27 mouse cellular contexts compared by ENCODE assay signal in genomic region chr11:73993115-73993514, GRCm38 (mm10). TPM values are rescaled to one million over a fixed set of nuclear protein-coding genes. Genes with fewer than 3 reads are reported as not detected.
A peak's percentile ranks its signal among the peaks of the same experiment; 100 is the strongest.
DNase-seq lines count a peak whose midpoint lies in the region; ATAC-seq lines count a peak whose summit lies in the region.
"Had no signal": no experiment of that assay in that cellular context is flagged by ENCODE, and none has a peak within 500 bp of the region (broad histone marks: within the 10 kb centered on the region; RNA-seq: fewer than 3 reads in every experiment).

No protein-coding gene starts in this region.

- peak; percentile 3 for DNase-seq in kidney, adult 11 months
- DNase-seq in kidney, postnatal 10 days: no peak
- peak; percentile 2 for DNase-seq in layer of hippocampus, adult 9-11 months
- DNase-seq in layer of hippocampus, adult 8-10 months (ENCODE audit: low spot score in 2 of 2): no peak
- DNase-seq in NIH3T3 (ENCODE audit: low read depth): peak; percentile 35
- DNase-seq in midbrain, embryonic 11.5 days (ENCODE audit: low spot score, missing footprints): no peak
- DNase-seq in heart, adult 11 months: no peak
- DNase-seq: adrenal gland, postnatal 14 days; lung, adult 2 months; lung, postnatal 36 days; thymus, adult 2 months had no signal

- ATAC-seq in midbrain, embryonic 11.5 days (ENCODE audit: low FRiP score): no peak
- ATAC-seq: CD4-positive, CD25-positive, alpha-beta regulatory T cell, adult 4 months; forebrain, embryonic 16.5 days; inflammation-experienced regulatory T-cells, adult 6 months had no signal

- no peak overlapping the region for H3K4me2 ChIP-seq in midbrain, embryonic 11.5 days
- H3K4me2 ChIP-seq: embryonic facial prominence, embryonic 13.5 days; limb, embryonic 15.5 days; neural tube, embryonic 12.5 days; stomach, embryonic 15.5 days had no signal

- H3K9me3 ChIP-seq in midbrain, embryonic 11.5 days (ENCODE audit: control insufficient read depth, low read length): peaks cover 12% of the 10 kb centered on the region; the same call in 1 of the 2 replicates
- H3K9me3 ChIP-seq: limb, embryonic 15.5 days; stomach, embryonic 15.5 days had no signal

- no peaks in the 10 kb centered on the region for H3K27me3 ChIP-seq in midbrain, embryonic 11.5 days (ENCODE audit: control insufficient read depth, insufficient read depth, low read length)
- H3K27me3 ChIP-seq: embryonic facial prominence, embryonic 13.5 days; limb, embryonic 15.5 days; neural tube, embryonic 12.5 days; stomach, embryonic 15.5 days had no signal

- H3K27ac ChIP-seq in midbrain, embryonic 11.5 days (ENCODE audit: low read depth, low read length): no peak overlapping the region
- H3K27ac ChIP-seq: embryonic facial prominence, embryonic 13.5 days; hindbrain, embryonic 10.5 days; limb, embryonic 15.5 days; neural tube, embryonic 12.5 days; stomach, embryonic 15.5 days had no signal

- no peak overlapping the region for H3K9ac ChIP-seq in midbrain, embryonic 11.5 days (ENCODE audit: low read length)
- H3K9ac ChIP-seq: embryonic facial prominence, embryonic 13.5 days; limb, embryonic 15.5 days; neural tube, embryonic 12.5 days; stomach, embryonic 15.5 days had no signal

- H3K4me1 ChIP-seq in midbrain, embryonic 11.5 days (ENCODE audit: control insufficient read depth, insufficient read depth, low read length): no peaks in the 10 kb centered on the region
- H3K4me1 ChIP-seq: embryonic facial prominence, embryonic 13.5 days; hindbrain, embryonic 10.5 days; limb, embryonic 15.5 days; neural tube, embryonic 12.5 days; stomach, embryonic 15.5 days had no signal

- H3K4me3 ChIP-seq in midbrain, embryonic 11.5 days (ENCODE audit: low read depth, low read length): no peak overlapping the region
- H3K4me3 ChIP-seq: embryonic facial prominence, embryonic 13.5 days; hindbrain, embryonic 10.5 days; limb, embryonic 15.5 days; neural tube, embryonic 12.5 days; stomach, embryonic 15.5 days had no signal

- H3K36me3 ChIP-seq in midbrain, embryonic 11.5 days (ENCODE audit: control insufficient read depth, insufficient read depth, low read length): no peaks in the 10 kb centered on the region
- H3K36me3 ChIP-seq: embryonic facial prominence, embryonic 13.5 days; hindbrain, embryonic 10.5 days; limb, embryonic 15.5 days; neural tube, embryonic 12.5 days; stomach, embryonic 15.5 days had no signal

RNA-seq across cellular contexts. Expression of gene Olfr398, which starts 2.9 kb away (rescaled TPM):
- not detected for total RNA-seq in layer of hippocampus, adult 8-10 months (2022)
- not detected in 2 replicates for polyA plus RNA-seq in midbrain, embryonic 11.5 days (2014; fragmentation: Nextera tagmentation; extraction: Ambion mirVana)
- total RNA-seq: adrenal gland, postnatal 14 days; gastrocnemius, adult 18-20 months; granulocyte monocyte progenitor cell, adult 5-6 weeks; layer of hippocampus, postnatal 10 days; left cerebral cortex, postnatal 14 days; monocyte, adult 5-6 weeks had no signal
- polyA plus RNA-seq: embryonic facial prominence, embryonic 13.5 days; forebrain, embryonic 16.5 days; heart, embryonic 16.5 days; hindbrain, embryonic 10.5 days; inflammation-experienced regulatory T-cells, adult 6 months; limb, embryonic 15.5 days; lung, adult 2 months; neural tube, embryonic 12.5 days; spleen, adult 2 months; stomach, embryonic 15.5 days; urinary bladder, adult 2 months had no signal

RNA-seq across cellular contexts. Expression of gene Olfr397, which starts 32.5 kb away (rescaled TPM):
- total RNA-seq in layer of hippocampus, adult 8-10 months (2022): not detected
- not detected in 2 replicates for polyA plus RNA-seq in midbrain, embryonic 11.5 days (2014; fragmentation: Nextera tagmentation; extraction: Ambion mirVana)
- total RNA-seq: adrenal gland, postnatal 14 days; gastrocnemius, adult 18-20 months; granulocyte monocyte progenitor cell, adult 5-6 weeks; layer of hippocampus, postnatal 10 days; left cerebral cortex, postnatal 14 days; monocyte, adult 5-6 weeks had no signal
- polyA plus RNA-seq: CD4-positive, CD25-positive, alpha-beta regulatory T cell, adult 4 months; embryonic facial prominence, embryonic 13.5 days; forebrain, embryonic 16.5 days; heart, embryonic 16.5 days; hindbrain, embryonic 10.5 days; inflammation-experienced regulatory T-cells, adult 6 months; limb, embryonic 15.5 days; lung, adult 2 months; neural tube, embryonic 12.5 days; spleen, adult 2 months; stomach, embryonic 15.5 days; thymus, adult 2 months; urinary bladder, adult 2 months had no signal

RNA-seq across cellular contexts. Expression of gene Olfr23, which starts 56.6 kb away (rescaled TPM):
- total RNA-seq in layer of hippocampus, adult 8-10 months (2022): not detected
- not detected in 2 replicates for polyA plus RNA-seq in midbrain, embryonic 11.5 days (2014; fragmentation: Nextera tagmentation; extraction: Ambion mirVana)
- total RNA-seq: adrenal gland, postnatal 14 days; gastrocnemius, adult 18-20 months; granulocyte monocyte progenitor cell, adult 5-6 weeks; layer of hippocampus, postnatal 10 days; left cerebral cortex, postnatal 14 days; monocyte, adult 5-6 weeks had no signal
- polyA plus RNA-seq: CD4-positive, CD25-positive, alpha-beta regulatory T cell, adult 4 months; forebrain, embryonic 16.5 days; heart, embryonic 16.5 days; hindbrain, embryonic 10.5 days; inflammation-experienced regulatory T-cells, adult 6 months; limb, embryonic 15.5 days; lung, adult 2 months; neural tube, embryonic 12.5 days; spleen, adult 2 months; stomach, embryonic 15.5 days; thymus, adult 2 months; urinary bladder, adult 2 months had no signal

Comparison
In these comparisons a context has a peak if more than half of its experiments do, and no peak if none do; other contexts are left out.
1. DNase-seq: peak in kidney, adult 11 months (single experiment), layer of hippocampus, adult 9-11 months (single experiment) and NIH3T3 (single experiment); none in kidney, postnatal 10 days (single experiment), layer of hippocampus, adult 8-10 months (0 of 2), midbrain, embryonic 11.5 days (single experiment) and heart, adult 11 months (single experiment).